Mouse (Mus musculus) cerebral cortex, adult 2 months (tissue): ENCODE data around the gene Smarca4.

Source experiments
- WGBS: fragments of 180-500 bp; shearing (Covaris S2); methylation state at CpG from one replicate; pipeline ENCODE4 v1.1.7; 2018; 5-methylcytosine and 5-hydroxymethylcytosine counted together

Gene Smarca4

DNA sequence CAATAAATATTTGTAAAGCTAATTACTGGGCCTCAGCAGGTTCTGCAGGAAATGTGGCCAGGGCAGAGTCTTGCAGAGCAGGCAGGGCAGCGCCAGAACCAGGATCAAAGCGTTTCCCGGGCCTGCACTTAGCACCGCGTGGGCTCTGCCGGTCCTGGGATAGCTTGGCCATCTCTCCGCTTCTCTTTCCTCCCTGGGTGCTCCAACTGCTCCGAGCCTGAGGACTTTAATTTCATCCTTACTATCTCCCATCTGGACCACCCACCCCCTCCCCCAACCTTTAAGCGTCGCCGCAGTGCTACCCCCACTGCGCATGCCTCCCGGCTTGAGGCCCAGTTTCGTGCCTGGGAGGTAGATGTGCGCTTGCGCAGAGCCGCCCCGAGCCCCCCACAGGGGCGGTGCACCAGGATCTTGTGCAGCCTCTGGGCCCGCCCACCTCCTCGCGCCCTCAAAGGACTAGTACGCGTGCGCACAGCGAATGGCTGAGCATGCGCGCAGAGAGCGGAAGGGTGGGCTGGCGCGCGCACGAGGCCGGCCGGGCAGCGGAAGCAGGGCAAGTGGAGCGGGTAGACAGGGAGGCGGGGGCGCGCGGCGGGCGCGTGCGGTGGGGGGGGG lies at the start of gene Smarca4:
Smarca4 (plus strand) TSS at position 553 of the 615 bp plus-strand sequence.
- WGBS, result under 1% methylated on average over 45 of the region's 45 CpGs

DNA sequence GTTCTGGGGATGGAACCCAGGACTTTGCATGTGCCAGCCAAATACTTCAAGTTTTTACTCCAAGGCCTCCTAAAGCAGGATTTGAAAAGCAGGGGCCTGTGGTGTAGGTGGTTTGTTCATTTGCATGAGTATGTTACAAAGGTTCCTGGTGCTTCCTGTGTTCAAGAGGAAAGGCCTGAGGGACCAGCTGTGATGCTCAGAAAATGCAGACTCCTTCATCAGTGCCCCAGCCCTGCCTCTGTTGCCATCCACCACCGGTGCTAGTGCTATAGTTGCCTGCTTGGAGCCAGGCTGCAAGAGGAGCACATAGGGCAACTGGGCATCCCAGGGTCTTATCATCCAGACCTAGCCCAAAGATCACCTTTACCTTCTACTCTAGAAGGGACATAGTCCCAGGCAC lies 49.4 kb upstream of the Smarca4 start:
- 64% methylated on average over 1 of the region's 1 CpGs for WGBS

DNA sequence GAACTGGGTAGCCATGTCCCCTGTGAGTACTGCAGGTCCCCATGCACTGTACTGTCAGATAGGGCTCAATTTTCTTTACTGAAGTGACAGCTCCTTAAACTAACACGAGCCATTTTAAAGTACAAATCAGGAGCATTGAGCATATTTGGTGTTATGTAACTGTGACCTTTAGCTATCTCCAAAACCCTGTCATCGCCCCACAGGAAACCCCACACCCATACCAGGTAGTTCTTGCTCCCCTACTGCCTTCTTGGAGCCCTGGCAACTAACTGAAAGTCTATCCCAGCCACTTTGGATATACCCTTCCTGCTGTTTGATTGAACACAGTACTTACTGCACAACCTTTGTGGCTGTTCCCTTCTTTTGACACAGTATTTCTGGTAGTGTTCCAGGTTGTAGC lies 48.9 kb upstream of the Smarca4 start:
- 81% methylated on average over 2 of the region's 2 CpGs for WGBS

DNA sequence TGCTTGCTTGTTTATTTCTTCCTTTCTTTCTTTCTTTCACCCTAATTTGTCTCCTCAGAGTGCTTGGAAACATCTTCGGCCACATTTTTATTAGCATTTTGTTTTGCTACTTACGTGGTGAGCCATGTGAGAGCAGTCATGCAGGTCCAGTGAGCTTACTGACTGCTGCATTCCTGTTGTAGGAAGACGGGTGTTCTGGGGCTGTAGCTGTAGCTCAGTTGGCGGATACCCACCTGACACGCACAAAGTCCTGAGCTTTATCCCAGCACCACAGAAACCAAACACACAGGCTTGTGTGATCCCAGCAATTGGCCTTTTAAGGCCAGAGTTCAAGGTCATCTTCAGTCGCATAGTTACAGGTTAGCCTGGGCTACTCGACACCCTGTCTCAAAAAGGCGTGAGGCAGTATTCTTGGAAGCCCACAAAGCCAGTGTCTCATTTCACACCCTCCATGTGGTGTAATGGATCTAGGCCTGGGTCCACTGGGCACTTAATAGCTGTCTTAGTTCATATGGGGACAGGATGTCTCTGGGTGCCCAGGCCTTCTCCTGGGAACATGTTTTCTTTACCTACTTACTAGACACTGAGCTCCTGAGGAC lies 47.2 kb upstream of the Smarca4 start:
- 88% methylated on average over 8 of the region's 8 CpGs for WGBS

DNA sequence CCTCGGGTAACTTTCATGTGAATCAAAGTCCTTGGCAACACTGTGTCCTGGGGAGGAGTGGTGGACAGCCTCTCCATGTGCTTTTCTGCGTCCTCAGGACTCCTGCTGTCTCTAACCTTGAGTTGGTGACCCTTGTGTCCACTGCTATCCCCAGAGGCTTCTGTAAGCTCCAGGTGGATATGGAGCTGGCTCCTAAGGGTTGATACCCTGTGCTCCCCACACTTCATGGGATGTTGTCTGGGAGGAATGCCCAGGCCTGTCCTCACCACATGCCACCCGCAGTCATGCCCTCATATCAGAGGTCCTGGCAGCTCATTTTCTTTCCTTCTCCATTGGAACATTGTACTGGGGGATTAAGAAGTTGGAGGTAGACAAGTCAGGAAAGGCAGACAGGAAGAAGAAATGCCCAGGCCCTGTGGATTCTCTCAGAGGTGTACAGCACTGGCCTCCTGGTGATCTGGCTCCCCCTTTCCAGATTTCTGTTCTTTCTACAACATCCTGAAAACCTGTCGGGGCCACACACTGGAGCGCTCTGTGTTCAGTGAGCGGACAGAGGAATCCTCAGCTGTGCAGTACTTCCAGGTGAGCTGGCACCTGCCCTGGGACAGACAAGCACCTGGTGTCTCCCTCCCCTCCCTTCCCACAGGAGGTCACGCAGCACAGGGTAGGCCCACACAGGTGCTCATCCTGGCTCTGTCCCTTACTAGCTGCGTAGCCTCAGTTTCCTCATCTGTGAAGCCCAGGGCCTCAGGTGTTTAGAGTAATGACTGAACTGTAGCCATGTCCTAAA lies 41.8 kb upstream of the Smarca4 start:
- 91% methylated on average over 8 of the region's 8 CpGs for WGBS

DNA sequence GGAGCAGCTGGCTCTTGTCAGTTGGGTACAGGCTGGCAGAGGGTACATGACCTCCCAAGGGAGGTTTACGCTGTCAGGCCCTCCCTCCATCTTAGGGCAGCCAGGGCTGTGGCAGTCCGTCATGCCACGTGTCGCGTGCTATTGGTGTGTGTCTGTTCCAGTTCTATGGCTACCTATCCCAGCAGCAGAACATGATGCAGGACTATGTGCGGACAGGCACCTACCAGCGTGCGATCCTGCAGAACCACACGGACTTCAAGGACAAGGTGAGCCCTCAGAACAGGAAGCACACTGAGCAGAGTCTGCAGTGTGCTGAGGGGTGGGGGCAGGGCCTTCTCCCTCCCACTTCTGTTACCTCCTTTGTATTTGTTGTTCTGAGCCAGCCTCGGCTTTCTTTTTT lies 40.7 kb upstream of the Smarca4 start:
- 95% methylated on average over 10 of the region's 10 CpGs for WGBS

DNA sequence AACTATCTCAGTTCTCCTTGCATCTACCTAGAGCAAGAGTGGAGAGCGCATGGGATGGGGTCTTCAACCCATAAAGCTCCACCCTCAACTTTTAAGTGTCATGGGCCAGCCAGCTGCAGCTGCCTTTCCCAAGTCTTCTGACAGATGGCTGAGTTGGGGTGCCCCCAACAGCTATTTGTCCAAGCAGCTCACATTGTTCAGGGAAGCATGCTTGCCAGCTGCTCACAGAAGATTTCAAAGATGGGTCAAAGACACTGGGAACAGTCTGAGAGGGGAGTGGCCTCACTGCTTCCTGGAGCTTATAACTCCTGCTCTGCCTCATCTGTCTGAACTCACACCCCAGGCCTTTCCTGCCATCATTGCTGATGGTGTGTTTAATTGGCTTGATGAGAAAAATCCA lies 39.7 kb upstream of the Smarca4 start:
- 93% methylated on average over 1 of the region's 1 CpGs for WGBS

DNA sequence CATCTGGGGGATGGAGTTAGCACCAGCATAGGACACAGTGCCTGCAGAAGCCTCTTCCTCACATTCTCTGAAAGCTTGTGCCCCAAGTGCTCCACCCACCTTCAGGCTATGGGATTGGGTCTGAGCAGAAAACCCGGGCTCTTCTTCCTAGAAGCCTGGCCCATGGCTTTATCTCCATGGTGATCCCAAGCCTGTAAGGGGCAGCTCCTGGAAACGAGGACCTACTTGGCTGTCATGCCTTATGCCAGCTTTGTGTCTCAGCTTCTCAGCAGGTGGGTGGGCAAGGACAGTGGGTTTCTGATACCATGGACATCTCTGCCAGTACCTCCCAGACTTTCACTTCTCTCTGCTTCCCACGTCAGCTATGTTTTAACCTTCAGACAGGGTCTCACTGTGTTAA lies 37.7 kb upstream of the Smarca4 start:
- WGBS, result 40% methylated on average over 3 of the region's 3 CpGs

DNA sequence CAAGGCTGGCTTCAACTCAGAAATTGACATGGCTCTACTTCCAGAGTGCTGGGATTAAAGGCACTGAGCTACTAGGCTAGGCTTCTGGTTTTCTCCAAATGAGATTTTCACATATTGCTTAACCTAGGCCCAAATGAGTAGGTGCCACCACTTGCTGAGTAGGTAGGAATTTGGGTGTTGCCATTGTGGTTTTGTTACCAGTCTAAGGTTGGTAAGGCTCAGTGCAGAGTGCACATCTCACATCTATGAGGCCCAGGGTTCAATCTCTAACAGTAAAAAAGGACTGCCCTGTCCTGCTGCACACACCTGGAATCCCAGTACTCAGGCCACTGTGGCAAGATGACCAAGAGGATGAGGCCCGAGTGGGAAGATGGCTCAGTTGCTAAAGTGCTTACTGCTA lies 30.6 kb upstream of the Smarca4 start:
- WGBS, result 97% methylated on average over 1 of the region's 1 CpGs

DNA sequence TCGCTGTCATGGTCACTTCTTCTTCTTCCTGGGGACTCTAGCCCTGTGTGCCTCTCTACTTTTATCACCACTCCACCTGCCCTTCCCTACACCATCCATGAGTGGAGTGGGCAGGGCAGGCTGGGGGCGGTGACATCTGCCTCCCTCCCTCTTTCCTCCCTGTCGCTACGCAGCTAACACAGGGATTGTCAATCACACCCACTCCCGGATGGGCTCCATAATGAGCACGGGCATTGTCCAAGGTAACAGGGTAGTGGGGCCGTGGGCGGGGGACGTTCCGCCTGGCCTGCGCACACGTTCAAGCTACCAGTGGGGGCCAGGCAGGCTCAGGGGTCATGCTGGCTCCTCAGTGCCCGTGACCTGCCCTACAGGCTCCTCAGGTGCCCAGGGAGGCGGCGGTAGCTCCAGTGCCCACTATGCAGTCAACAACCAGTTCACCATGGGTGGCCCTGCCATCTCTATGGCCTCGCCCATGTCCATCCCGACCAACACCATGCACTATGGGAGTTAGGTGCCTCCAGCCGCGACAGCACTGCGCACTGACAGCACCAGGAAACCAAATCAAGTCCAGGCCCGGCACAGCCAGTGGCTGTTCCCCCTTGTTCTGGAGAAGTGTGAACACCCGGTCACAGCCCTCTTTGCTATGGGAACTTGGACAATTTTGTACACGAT lies 28.2 kb upstream of the Smarca4 start:
- WGBS, result 72% methylated on average over 23 of the region's 23 CpGs

DNA sequence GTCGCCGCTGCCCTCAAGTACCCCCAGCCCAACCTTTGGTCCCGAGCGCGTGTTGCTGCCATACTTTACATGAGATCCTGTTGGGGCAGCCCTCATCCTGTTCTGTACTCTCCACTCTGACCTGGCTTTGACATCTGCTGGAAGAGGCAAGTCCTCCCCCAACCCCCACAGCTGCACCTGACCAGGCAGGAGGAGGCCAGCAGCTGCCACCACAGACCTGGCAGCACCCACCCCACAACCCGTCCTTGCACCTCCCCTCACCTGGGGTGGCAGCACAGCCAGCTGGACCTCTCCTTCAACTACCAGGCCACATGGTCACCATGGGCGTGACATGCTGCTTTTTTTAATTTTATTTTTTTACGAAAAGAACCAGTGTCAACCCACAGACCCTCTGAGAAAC lies 27.6 kb upstream of the Smarca4 start:
- WGBS, result 77% methylated on average over 8 of the region's 8 CpGs

DNA sequence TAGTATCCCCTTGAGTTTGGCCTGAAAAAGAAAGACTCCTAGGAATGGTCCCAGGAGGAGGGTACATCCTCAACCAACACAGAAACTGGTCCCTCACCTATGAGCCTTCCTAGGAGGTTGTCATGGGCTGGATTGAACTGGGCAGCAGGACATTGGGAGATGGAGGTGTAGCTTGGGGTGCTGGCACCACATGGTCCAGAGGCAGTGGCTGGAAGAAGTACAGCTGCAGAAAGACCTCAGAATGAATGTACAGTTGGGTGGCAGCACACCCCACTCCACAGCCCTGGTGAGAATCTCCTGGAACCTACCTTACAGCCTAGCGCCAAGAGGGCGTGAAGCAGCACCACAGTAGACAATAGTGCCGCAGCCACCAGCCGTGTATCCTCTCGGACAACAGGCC lies 26.4 kb upstream of the Smarca4 start:
- WGBS, result 79% methylated on average over 5 of the region's 5 CpGs

DNA sequence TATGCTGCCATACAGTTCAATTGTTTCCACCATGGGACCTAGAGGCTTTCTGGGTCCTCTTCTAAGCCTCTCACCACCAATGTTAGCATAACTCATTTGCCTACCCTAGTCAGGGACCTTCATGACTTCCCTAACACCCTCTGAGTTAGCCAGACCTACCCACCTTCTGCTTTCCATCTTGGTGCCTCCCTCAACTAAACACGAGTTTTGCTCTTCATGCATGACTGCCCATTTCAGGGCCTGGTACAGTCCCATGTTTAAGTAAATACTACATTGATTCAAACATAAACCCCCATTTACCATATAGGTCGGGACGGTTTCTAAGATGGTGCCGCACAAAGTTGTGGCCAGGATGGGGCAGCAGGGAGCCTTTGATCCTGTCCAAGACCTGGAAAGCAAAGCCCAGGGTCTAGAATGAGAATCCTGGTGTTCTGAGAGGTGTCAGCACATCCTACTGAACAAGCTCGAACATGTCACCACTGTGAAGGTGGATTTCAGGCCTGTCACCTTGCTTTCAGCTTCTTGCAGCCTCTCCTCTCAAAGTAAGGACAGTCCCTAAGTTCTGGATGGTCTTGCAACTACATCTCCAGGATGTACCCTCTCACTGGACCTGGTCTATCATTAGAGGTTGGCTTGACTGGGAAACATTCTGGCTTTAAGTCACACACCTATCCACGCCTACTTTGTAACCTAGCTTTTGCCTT lies 24.7 kb upstream of the Smarca4 start:
- WGBS, result 76% methylated on average over 6 of the region's 6 CpGs

DNA sequence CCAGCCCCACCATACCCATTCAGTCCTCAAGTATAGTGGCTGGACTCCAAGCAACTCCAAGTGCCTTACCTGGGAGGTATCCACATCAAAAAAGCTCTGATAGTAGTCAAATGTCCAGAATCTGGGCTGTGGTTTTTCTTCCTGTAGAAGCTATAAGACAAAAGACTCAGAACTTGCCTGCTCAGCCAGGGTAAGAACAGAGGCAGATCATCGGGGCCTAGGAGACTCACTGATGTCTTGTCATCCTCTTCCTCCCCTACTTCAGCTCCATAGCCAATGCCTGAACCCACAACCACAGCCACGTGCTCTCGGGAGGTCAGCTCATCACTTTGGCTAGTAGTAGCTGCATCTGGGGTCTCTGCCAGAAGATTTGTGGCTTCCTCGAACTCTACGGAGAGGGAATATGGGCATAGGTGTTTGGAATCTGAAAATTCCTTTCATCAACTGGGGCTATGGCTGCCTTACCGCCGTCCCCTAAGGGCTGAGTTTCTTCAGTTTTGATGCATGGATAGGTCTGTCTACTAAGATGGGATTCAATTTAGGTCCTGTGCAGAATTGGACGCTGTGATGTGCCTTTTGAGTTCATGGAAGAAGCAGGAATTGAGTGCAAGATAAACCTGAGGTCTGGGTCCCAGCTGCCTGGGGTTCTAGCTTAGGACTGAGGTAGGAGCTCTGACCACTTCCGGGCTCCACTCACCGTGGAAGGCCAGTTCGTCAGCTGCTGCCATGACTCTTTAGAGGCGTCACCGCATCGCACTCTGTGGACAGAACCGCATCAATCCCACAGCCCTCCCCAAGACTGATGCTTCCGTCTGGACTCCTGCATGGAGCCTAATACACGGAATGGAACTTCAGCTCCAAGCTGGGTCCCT lies 23.9 kb upstream of the Smarca4 start:
- 14% methylated on average over 17 of the region's 17 CpGs for WGBS

DNA sequence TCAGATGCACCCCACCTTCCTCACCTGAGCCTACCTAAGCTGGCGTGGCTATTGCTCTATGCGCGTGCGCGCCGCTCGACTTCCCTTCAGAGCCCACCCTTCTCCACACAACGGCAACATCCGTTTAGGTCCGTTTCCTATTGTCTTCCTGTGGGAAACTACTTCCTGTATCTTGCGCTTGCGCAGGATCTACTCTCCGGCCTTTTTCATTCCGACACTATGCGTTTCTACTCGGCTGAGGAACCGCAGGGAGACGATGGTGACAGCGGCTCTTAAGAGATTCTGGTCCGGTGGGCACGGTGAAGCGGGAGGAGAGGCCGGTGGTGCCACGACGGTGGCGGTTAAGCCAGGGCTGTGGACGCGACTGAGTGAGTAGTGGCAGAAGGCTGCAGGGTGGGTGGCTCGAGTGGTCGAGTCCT lies 23.3 kb upstream of the Smarca4 start, which contains the start of the genes Timm29 and Yipf2:
Timm29 (plus strand) TSS at position 20 of the 419 bp plus-strand sequence.
Yipf2 (minus strand) TSS at position 126 of the 419 bp plus-strand sequence.
- under 1% methylated on average over 30 of the region's 30 CpGs for WGBS

DNA sequence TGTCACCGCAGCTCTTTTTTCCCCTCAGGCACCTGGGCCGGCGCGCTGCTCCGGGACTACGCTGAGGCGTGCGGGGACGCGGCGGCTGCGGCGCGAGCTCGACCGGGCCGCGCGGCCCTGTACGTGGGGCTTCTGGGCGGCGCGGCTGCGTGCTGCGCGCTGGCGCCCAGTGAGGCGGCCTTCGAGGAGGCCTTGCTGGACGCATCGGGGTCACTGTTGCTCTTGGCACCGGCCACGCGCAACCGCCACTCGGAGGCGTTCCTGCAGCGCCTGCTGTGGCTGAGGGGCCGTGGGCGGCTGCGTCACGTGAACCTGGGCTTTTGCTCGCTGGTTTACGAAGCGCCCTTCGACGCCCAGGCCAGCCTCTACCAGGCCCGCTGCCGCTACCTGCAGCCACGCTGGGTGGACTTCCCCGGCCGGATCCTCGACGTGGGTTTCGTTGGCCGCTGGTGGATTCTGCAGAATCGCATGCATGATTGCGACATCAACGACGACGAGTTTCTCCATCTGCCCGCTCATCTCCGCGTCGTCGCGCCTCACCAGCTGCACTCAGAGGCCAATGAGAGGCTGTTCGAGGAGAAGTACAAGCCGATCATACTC lies 22.7 kb upstream of the Smarca4 start:
- under 1% methylated on average over 69 of the region's 69 CpGs for WGBS

DNA sequence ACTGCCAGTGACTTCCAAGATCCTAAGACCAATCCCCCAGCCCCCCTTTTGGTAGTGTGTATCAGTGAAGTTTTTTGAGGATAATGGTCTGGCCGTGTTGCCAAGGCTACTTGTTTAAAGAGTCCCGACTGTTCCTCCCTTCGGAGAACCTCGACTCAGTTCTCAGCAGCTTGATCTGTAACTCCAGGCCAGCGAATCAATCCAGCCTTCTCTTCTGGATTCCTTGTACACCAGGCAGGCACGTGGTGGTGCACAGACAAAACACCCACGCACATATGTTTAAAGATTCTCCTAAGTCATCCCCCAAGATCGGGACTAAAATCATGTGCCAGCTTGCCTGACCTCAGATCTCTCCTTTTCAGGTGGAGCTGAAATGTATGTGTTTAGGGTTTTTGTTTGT lies 21.6 kb upstream of the Smarca4 start:
- 41% methylated on average over 8 of the region's 8 CpGs for whole genome bisulfite sequencing

DNA sequence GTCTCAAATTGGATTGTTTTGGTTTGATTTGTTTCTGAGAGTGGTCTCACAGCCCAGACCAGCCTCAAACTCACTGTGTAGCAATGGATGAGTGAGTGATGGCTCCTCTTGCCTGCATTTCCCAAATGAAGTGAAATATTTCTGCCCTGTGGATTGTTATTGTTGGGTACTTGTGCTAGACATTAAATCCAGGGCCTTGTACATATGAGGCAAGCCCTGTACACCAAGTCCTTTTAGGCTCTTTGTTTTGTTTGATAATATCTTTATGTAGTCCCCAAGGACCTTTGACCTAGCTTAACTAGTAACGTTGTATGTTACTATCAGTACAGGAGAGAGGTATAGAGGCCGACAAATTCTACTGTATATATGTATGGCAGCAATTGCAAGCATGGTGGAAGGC lies 21.1 kb upstream of the Smarca4 start:
- WGBS, result 53% methylated on average over 2 of the region's 2 CpGs

DNA sequence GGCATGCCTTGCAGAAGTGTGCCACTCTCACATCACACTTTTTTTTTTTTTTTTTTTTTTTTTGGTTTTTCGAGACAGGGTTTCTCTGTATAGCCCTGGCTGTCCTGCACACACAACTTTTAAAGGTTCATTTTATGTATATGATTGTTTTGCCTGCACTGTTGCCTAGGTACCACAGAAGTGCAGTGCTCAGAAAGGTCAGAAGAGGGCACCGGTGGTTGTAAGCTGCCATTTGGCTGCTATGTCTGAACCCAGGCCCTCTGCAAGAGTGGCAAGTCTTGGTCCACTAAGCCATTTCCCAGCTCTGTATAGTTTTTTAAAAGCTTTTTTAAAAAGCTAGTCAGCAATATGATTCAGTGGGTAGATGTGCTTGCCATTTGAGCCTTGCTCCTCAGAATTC lies 17.8 kb upstream of the Smarca4 start:
- WGBS, result 29% methylated on average over 2 of the region's 2 CpGs

DNA sequence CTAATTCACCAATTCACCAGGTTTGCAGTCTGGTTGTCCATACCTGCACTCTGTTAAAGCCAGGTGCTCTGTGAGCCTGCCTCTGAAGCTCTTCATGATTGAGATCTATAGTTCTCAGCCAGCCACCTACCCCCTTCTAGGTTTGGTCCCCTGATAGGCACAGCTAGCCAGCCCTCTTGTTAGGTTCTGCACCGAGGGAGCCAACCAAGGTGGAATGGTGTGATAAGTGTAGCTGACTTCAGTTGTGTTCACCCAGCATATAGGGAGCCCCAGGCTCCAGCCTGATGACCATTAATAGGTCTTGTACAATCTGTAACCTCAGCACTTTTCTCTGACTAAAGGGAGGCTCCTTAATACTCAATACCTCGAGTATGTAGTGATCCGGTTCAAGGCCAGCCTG lies 15.8 kb upstream of the Smarca4 start:
- 84% methylated on average over 3 of the region's 3 CpGs for WGBS
